Mouse (Mus musculus) brain, embryonic 14.5 days (tissue): ENCODE measurements around the gene Ascl3.
A peak's percentile ranks its signal among the peaks of the same experiment; 100 is the strongest.

ENCODE experiments used
- CTCF ChIP-seq: fragments of 200-500 bp; IDR thresholded peaks from 2 replicates; pipeline ENCODE4 v1.5.1; 2012; ENCODE audit warnings: inconsistent platforms, mild to moderate bottlenecking, moderate library complexity, borderline replicate concordance; ENCODE audit not compliant: insufficient read depth, insufficient read length; ENCODE audit errors: extremely low read depth
- POLR2A ChIP-seq: fragments of 200-500 bp; IDR thresholded peaks from 2 replicates; pipeline ENCODE4 v1.6.1; 2012; ENCODE audit warnings: mild to moderate bottlenecking, inconsistent platforms, borderline replicate concordance; ENCODE audit not compliant: poor library complexity, insufficient read depth, insufficient read length, severe bottlenecking; ENCODE audit errors: extremely low read depth

DNA sequence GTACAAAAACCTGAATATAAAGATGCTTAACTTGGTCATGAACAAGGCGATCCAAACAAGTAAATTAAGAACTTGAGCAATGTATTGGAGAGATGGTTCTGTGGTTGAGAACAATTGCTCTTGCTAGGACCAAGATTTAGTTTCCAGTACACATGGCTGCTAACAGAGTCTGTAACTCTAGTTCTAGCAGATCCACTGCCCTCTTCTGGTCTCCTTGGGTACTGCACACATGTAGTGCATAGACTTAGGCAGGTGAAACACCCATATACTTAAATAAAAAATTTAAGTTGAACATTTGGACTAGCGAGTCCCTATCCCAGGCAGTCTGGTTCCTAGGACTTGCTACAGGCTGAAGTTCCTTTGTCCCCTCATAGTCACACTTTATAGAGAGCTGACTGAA is 8.9 kb downstream of the Ascl3 start:
- peak; percentile 31; the same call in 1 of the 2 replicates for TF ChIP-seq CTCF
- no peak for TF ChIP-seq POLR2A
